Mouse (Mus musculus): ENCODE results near the gene Rev1.

DNA sequence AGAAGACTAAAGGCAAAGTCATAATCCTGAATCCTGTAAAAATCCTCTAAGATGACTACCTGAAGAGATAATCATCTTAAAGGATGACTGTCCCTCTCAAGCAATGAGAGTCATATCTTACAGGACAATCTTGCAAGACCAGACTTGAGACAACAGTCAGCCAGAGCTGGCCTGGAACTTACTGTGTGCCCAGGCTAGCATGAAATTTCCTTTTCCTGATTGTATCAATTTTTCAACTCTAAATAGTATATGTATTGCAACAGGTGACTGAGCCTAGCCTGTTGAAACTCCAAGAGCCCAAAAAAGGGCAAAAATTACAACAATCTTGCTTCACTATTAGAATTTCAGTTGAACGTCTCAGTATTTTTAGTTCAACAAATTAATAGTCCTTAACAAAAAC is 26.4 kb downstream of the Rev1 start:
- no peak for TF ChIP-seq ZNF384 (IDR thresholded peaks at IDR 0.05; ENCODE audit: low read depth, low read length)
- TF ChIP-seq MAFK (IDR thresholded peaks at IDR 0.05; ENCODE audit: insufficient read depth, low read depth, low read length) = no peak

Data from ES-E14 (cell line).